Mouse (Mus musculus) fibroblast of lung, adult 2 months (primary cell): Measurements from ENCODE around the gene Kdf1.
A peak's percentile ranks its signal among the peaks of the same experiment; 100 is the strongest.

Experiments
- DNase-seq: peaks from one replicate; pipeline ENCODE4 v3.0.0-alpha.2; 2011; ENCODE audit warnings: low read depth

Kdf1 gene

GRCm38 (mm10) chr4:133518601-133519368 lies at the start of gene Kdf1:
TSS of gene Kdf1 (plus strand) at chr4:133518963.
- DNase-seq: no peak

- no peak for DNase-seq
Observed at GRCm38 (mm10) chr4:133469122-133469521, 49.6 kb upstream of the Kdf1 start.

GRCm38 (mm10) chr4:133471135-133471821 lies 47.5 kb upstream of the Kdf1 start:
- no peak for DNase-seq

- no peak for DNase-seq
Observed at GRCm38 (mm10) chr4:133473833-133474232, 44.9 kb upstream of the Kdf1 start.

GRCm38 (mm10) chr4:133479458-133480184 lies 39.1 kb upstream of the Kdf1 start, which contains the start of gene Tent5b:
TSS of gene Tent5b (plus strand) at chr4:133480132.
- DNase-seq: peak; percentile 99

GRCm38 (mm10) chr4:133480185-133480537 lies 38.6 kb upstream of the Kdf1 start:
- no peak for DNase-seq

GRCm38 (mm10) chr4:133480754-133481153 lies 38.0 kb upstream of the Kdf1 start:
- no peak for DNase-seq

GRCm38 (mm10) chr4:133481488-133481887 lies 37.3 kb upstream of the Kdf1 start:
- DNase-seq: no peak

GRCm38 (mm10) chr4:133482479-133482878 lies 36.3 kb upstream of the Kdf1 start:
- DNase-seq: no peak

- DNase-seq: peak; percentile 84
Observed at GRCm38 (mm10) chr4:133484266-133485025, 34.3 kb upstream of the Kdf1 start.

- DNase-seq: no peak
Observed at GRCm38 (mm10) chr4:133485691-133486425, 32.9 kb upstream of the Kdf1 start.

GRCm38 (mm10) chr4:133486673-133487357 lies 31.9 kb upstream of the Kdf1 start:
- no peak for DNase-seq

- DNase-seq: peak; percentile 72
Observed at GRCm38 (mm10) chr4:133488619-133489392, 30.0 kb upstream of the Kdf1 start.

GRCm38 (mm10) chr4:133489489-133490245 lies 29.1 kb upstream of the Kdf1 start:
- no peak for DNase-seq

GRCm38 (mm10) chr4:133491800-133492199 lies 27.0 kb upstream of the Kdf1 start:
- no peak for DNase-seq

- DNase-seq: no peak
Observed at GRCm38 (mm10) chr4:133493895-133494294, 24.9 kb upstream of the Kdf1 start.

GRCm38 (mm10) chr4:133494432-133494831 lies 24.3 kb upstream of the Kdf1 start:
- DNase-seq: no peak

- no peak for DNase-seq
Observed at GRCm38 (mm10) chr4:133494867-133495266, 23.9 kb upstream of the Kdf1 start.

GRCm38 (mm10) chr4:133495711-133496110 lies 23.1 kb upstream of the Kdf1 start:
- DNase-seq: no peak
